Mouse (Mus musculus) right cerebral cortex, adult 2 months (tissue): Measurements from ENCODE around the gene Cd7.
A peak's percentile ranks its signal among the peaks of the same experiment; 100 is the strongest.

Source experiments
- DNase-seq, 2 experiments: peaks; one replicate each; pipeline ENCODE4 v3.0.0; 2021 to 2022; ENCODE audit warnings: low spot score in 2 of 2

Cd7 gene

GRCm38 (mm10) chr11:120990951-120991526 is 48.2 kb downstream of the Cd7 start, which contains the start of gene Csnk1d:
Csnk1d (minus strand) TSS chr11:120991330.
- DNase-seq, result peak; percentile 99

GRCm38 (mm10) chr11:120990126-120990781 is 49.0 kb downstream of the Cd7 start:
- no peak for DNase-seq

DNA sequence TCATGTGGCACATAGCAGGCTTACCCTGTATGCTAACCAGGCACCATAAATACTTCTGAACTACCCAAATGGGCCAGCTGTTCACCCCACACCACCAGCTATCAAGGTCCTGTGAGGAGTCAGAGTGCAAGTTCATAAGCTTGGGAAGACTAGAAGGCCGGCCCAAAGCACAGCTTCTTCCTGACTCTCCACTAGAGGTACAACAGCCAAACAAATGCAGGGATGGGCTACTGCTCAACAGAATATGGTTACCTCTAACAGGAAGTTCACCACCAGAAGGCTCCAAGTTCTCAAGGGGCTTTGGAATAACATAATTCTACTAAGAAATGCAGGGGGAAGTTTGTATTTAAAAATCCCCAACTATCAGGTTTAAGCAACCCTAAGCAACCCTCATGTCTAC is 49.7 kb downstream of the Cd7 start:
- DNase-seq, result no peak

GRCm38 (mm10) chr11:120988410-120988809 is 50.8 kb downstream of the Cd7 start:
- no peak for DNase-seq

- no peak for DNase-seq
Observed at GRCm38 (mm10) chr11:120987608-120988007, 51.6 kb downstream of the Cd7 start.
